In genomic region chr10:122231818-122232217, GRCm38 (mm10) we compare ENCODE assay signal across 21 mouse cellular contexts.
DNase-seq lines count a peak whose midpoint lies in the region; ATAC-seq and TF ChIP-seq lines count a peak whose summit lies in the region.
"Had no signal": no experiment of that assay in that cellular context is flagged by ENCODE, and none has a peak within 500 bp of the region (broad histone marks: within the 10 kb centered on the region; RNA-seq: fewer than 3 reads in every experiment).

No protein-coding gene starts in this region.

- no peaks in the 10 kb centered on the region for H3K36me3 ChIP-seq in embryonic facial prominence, embryonic 11.5 days (replicated peaks; ENCODE audit: control insufficient read depth, insufficient read depth, low read depth, low read length)
- no peaks in the 10 kb centered on the region for H3K36me3 ChIP-seq in embryonic facial prominence, embryonic 10.5 days (replicated peaks)
- no peaks in the 10 kb centered on the region for H3K36me3 ChIP-seq in kidney, adult 2 months (ENCODE audit: control insufficient read depth, insufficient read depth, low read length)
- no peaks in the 10 kb centered on the region for H3K36me3 ChIP-seq in limb, embryonic 11.5 days (ENCODE audit: control insufficient read depth, insufficient read depth, low read length)
- no peaks in the 10 kb centered on the region for H3K36me3 ChIP-seq in limb, embryonic 10.5 days
- no peaks in the 10 kb centered on the region for H3K36me3 ChIP-seq in intestine, embryonic 16.5 days (ENCODE audit: control insufficient read depth, insufficient read depth, low read length)
- H3K36me3 ChIP-seq in forebrain, embryonic 16.5 days (ENCODE audit: control insufficient read depth, insufficient read depth) = no peaks in the 10 kb centered on the region
- H3K36me3 ChIP-seq: embryonic facial prominence, embryonic 13.5 days; embryonic facial prominence, embryonic 15.5 days; forebrain, embryonic 15.5 days had no signal

- WGBS in embryonic facial prominence, embryonic 11.5 days = 67% methylated on average over 7 of the region's 7 CpGs
- WGBS in embryonic facial prominence, embryonic 10.5 days = 69% methylated on average over 7 of the region's 7 CpGs
- whole genome bisulfite sequencing in kidney, adult 2 months = 68% methylated on average over 7 of the region's 7 CpGs
- WGBS in limb, embryonic 11.5 days = 50% methylated on average over 7 of the region's 7 CpGs
- WGBS in limb, embryonic 10.5 days = 63% methylated on average over 7 of the region's 7 CpGs
- WGBS in intestine, embryonic 16.5 days = 63% methylated on average over 7 of the region's 7 CpGs
- WGBS in forebrain, embryonic 16.5 days = 93% methylated on average over 7 of the region's 7 CpGs

- ATAC-seq in embryonic facial prominence, embryonic 11.5 days (replicated peaks; ENCODE audit: insufficient number of reproducible peaks, low FRiP score, low TSS enrichment, low read depth) = no peak
- ATAC-seq in limb, embryonic 11.5 days (ENCODE audit: insufficient number of reproducible peaks, low FRiP score, low TSS enrichment, low read depth) = no peak
- peak; percentile 69 for ATAC-seq in intestine, embryonic 16.5 days
- ATAC-seq in forebrain, embryonic 16.5 days = no peak
- ATAC-seq: forebrain, embryonic 13.5 days; forebrain, embryonic 15.5 days had no signal

- peak; percentile 10 for DNase-seq in embryonic facial prominence, embryonic 11.5 days (ENCODE audit: low spot score)
- DNase-seq in embryonic facial prominence, embryonic 10.5 days (ENCODE audit: low spot score) = no peak
- DNase-seq in kidney, adult 2 months = peak; percentile 2
- no peak for DNase-seq in kidney, adult 18-20 months
- DNase-seq in limb, embryonic 11.5 days (ENCODE audit: low spot score) = peak; percentile 20
- DNase-seq in limb, embryonic 10.5 days (ENCODE audit: low spot score) = no peak
- DNase-seq: adrenal gland, adult 8-10 months; adrenal gland, postnatal 25 days; cerebellum, adult 11 months; cerebellum, adult 18-20 months; cerebellum, adult 8-10 months; cerebellum, adult 9-11 months; cerebellum, postnatal 14 days; cerebellum, postnatal 36 days; embryo, embryonic 11 days had no signal

- no peak overlapping the region for H3K4me2 ChIP-seq in embryonic facial prominence, embryonic 11.5 days (ENCODE audit: low read depth, low read length)
- no peak overlapping the region for H3K4me2 ChIP-seq in limb, embryonic 11.5 days (ENCODE audit: low read depth, severe bottlenecking)
- H3K4me2 ChIP-seq in intestine, embryonic 16.5 days (ENCODE audit: low read depth, low read length) = no peak overlapping the region
- H3K4me2 ChIP-seq in forebrain, embryonic 16.5 days (ENCODE audit: low read length) = no peak overlapping the region
- H3K4me2 ChIP-seq: embryonic facial prominence, embryonic 13.5 days; embryonic facial prominence, embryonic 15.5 days; forebrain, embryonic 13.5 days; forebrain, embryonic 15.5 days had no signal

- H3K9me3 ChIP-seq in embryonic facial prominence, embryonic 11.5 days (replicated peaks; ENCODE audit: control insufficient read depth, low read length) = no peaks in the 10 kb centered on the region
- H3K9me3 ChIP-seq in embryonic facial prominence, embryonic 10.5 days = no peaks in the 10 kb centered on the region
- H3K9me3 ChIP-seq in limb, embryonic 11.5 days (ENCODE audit: control insufficient read depth, low read length) = no peaks in the 10 kb centered on the region
- H3K9me3 ChIP-seq in limb, embryonic 10.5 days (replicated peaks) = no peaks in the 10 kb centered on the region
- H3K9me3 ChIP-seq in intestine, embryonic 16.5 days (ENCODE audit: control insufficient read depth, low read length) = no peaks in the 10 kb centered on the region
- H3K9me3 ChIP-seq in forebrain, embryonic 16.5 days (ENCODE audit: control insufficient read depth, low read length) = no peaks in the 10 kb centered on the region
- H3K9me3 ChIP-seq: embryonic facial prominence, embryonic 13.5 days; embryonic facial prominence, embryonic 15.5 days; forebrain, embryonic 13.5 days; forebrain, embryonic 15.5 days had no signal

- no peak for TF ChIP-seq CTCF in kidney, adult 2 months (conservative IDR thresholded peaks at IDR 0.05; ENCODE audit: insufficient read depth, insufficient read length, low read depth, low read length)

- H3K4me1 ChIP-seq in embryonic facial prominence, embryonic 11.5 days (ENCODE audit: control insufficient read depth, insufficient read depth, low read length) = no peaks in the 10 kb centered on the region; the same call in 1 of the 2 replicates
- H3K4me1 ChIP-seq in embryonic facial prominence, embryonic 10.5 days = peaks cover 20% of the 10 kb centered on the region
- no peaks in the 10 kb centered on the region for H3K4me1 ChIP-seq in kidney, adult 2 months (ENCODE audit: control insufficient read depth, insufficient read depth, low read length)
- 0 out of 2 replicates have a peak, but pooled peaks cover 3% of the 10 kb centered on the region for H3K4me1 ChIP-seq in limb, embryonic 11.5 days (ENCODE audit: control insufficient read depth, insufficient read depth, low read length)
- peaks cover 24% of the 10 kb centered on the region for H3K4me1 ChIP-seq in limb, embryonic 10.5 days
- H3K4me1 ChIP-seq in intestine, embryonic 16.5 days (ENCODE audit: control insufficient read depth, insufficient read depth, low read length) = no peaks in the 10 kb centered on the region
- H3K4me1 ChIP-seq in forebrain, embryonic 16.5 days (replicated peaks; ENCODE audit: control insufficient read depth, insufficient read depth, low read length) = no peaks in the 10 kb centered on the region
- H3K4me1 ChIP-seq: embryonic facial prominence, embryonic 15.5 days; forebrain, embryonic 13.5 days; forebrain, embryonic 15.5 days had no signal

- H3K9ac ChIP-seq in embryonic facial prominence, embryonic 11.5 days (replicated peaks; ENCODE audit: low read length) = no peak overlapping the region
- H3K9ac ChIP-seq in limb, embryonic 11.5 days (ENCODE audit: low read length) = no peak overlapping the region
- H3K9ac ChIP-seq in intestine, embryonic 16.5 days (ENCODE audit: low read depth, low read length) = no peak overlapping the region
- no peak overlapping the region for H3K9ac ChIP-seq in forebrain, embryonic 16.5 days (replicated peaks; ENCODE audit: low read depth, low read length)
- H3K9ac ChIP-seq: embryonic facial prominence, embryonic 13.5 days; embryonic facial prominence, embryonic 15.5 days; forebrain, embryonic 13.5 days; forebrain, embryonic 15.5 days had no signal

- H3K4me3 ChIP-seq in embryonic facial prominence, embryonic 11.5 days (ENCODE audit: low read depth, low read length) = no peak overlapping the region
- no peak overlapping the region for H3K4me3 ChIP-seq in embryonic facial prominence, embryonic 10.5 days
- no peak overlapping the region for H3K4me3 ChIP-seq in kidney, adult 2 months (ENCODE audit: insufficient read depth, low read depth, low read length)
- no peak overlapping the region for H3K4me3 ChIP-seq in limb, embryonic 11.5 days (ENCODE audit: low read depth, low read length)
- no peak overlapping the region for H3K4me3 ChIP-seq in limb, embryonic 10.5 days
- no peak overlapping the region for H3K4me3 ChIP-seq in intestine, embryonic 16.5 days (ENCODE audit: low read length)
- no peak overlapping the region for H3K4me3 ChIP-seq in forebrain, embryonic 16.5 days (replicated peaks; ENCODE audit: low read length)
- H3K4me3 ChIP-seq: embryonic facial prominence, embryonic 13.5 days; embryonic facial prominence, embryonic 15.5 days; forebrain, embryonic 13.5 days; forebrain, embryonic 15.5 days had no signal

- TF ChIP-seq POLR2A in kidney, adult 2 months (IDR thresholded peaks at IDR 0.05; ENCODE audit: low read depth, low read length) = no peak

- no peaks in the 10 kb centered on the region for H3K27me3 ChIP-seq in embryonic facial prominence, embryonic 11.5 days (ENCODE audit: control insufficient read depth, insufficient read depth, low read length)
- no peaks in the 10 kb centered on the region for H3K27me3 ChIP-seq in embryonic facial prominence, embryonic 10.5 days (replicated peaks; ENCODE audit: low read depth, poor library complexity, severe bottlenecking)
- no peaks in the 10 kb centered on the region for H3K27me3 ChIP-seq in kidney, adult 2 months (replicated peaks; ENCODE audit: control insufficient read depth, insufficient read depth, low read length)
- H3K27me3 ChIP-seq in limb, embryonic 11.5 days (ENCODE audit: control insufficient read depth, insufficient read depth, low read length) = no peaks in the 10 kb centered on the region
- no peaks in the 10 kb centered on the region for H3K27me3 ChIP-seq in limb, embryonic 10.5 days (ENCODE audit: low read depth, poor library complexity, severe bottlenecking)
- no peaks in the 10 kb centered on the region for H3K27me3 ChIP-seq in intestine, embryonic 16.5 days (replicated peaks; ENCODE audit: control insufficient read depth, insufficient read depth, low read length)
- H3K27me3 ChIP-seq in forebrain, embryonic 16.5 days (replicated peaks; ENCODE audit: control insufficient read depth, insufficient read depth, low read length) = no peaks in the 10 kb centered on the region
- H3K27me3 ChIP-seq: embryonic facial prominence, embryonic 13.5 days; embryonic facial prominence, embryonic 15.5 days; forebrain, embryonic 13.5 days; forebrain, embryonic 15.5 days had no signal

- H3K27ac ChIP-seq in embryonic facial prominence, embryonic 11.5 days (replicated peaks; ENCODE audit: low read depth, low read length) = no peak overlapping the region
- no peak overlapping the region for H3K27ac ChIP-seq in embryonic facial prominence, embryonic 10.5 days (replicated peaks)
- H3K27ac ChIP-seq in kidney, adult 2 months (ENCODE audit: insufficient read depth, low read depth, low read length) = no peak overlapping the region
- H3K27ac ChIP-seq in limb, embryonic 11.5 days (replicated peaks; ENCODE audit: low read depth, low read length) = no peak overlapping the region
- no peak overlapping the region for H3K27ac ChIP-seq in limb, embryonic 10.5 days
- H3K27ac ChIP-seq in intestine, embryonic 16.5 days (ENCODE audit: low read length) = no peak overlapping the region
- no peak overlapping the region for H3K27ac ChIP-seq in forebrain, embryonic 16.5 days (ENCODE audit: low read length)
- H3K27ac ChIP-seq: embryonic facial prominence, embryonic 13.5 days; embryonic facial prominence, embryonic 15.5 days; forebrain, embryonic 13.5 days; forebrain, embryonic 15.5 days had no signal

Comparison
In these comparisons a context has a peak if more than half of its experiments do, and no peak if none do; other contexts are left out.
1. DNase-seq: peak in embryonic facial prominence, embryonic 11.5 days (single experiment), kidney, adult 2 months (single experiment) and limb, embryonic 11.5 days (single experiment); none in embryonic facial prominence, embryonic 10.5 days (single experiment), kidney, adult 18-20 months (single experiment) and limb, embryonic 10.5 days (single experiment).